Mouse (Mus musculus): Measurements from ENCODE around the gene Klhl25.
"Not testable (repeated sequence)": the region's sequence is repeated elsewhere in the genome, so short reads cannot be mapped to it uniquely, and the experiment has no call there.

DNA sequence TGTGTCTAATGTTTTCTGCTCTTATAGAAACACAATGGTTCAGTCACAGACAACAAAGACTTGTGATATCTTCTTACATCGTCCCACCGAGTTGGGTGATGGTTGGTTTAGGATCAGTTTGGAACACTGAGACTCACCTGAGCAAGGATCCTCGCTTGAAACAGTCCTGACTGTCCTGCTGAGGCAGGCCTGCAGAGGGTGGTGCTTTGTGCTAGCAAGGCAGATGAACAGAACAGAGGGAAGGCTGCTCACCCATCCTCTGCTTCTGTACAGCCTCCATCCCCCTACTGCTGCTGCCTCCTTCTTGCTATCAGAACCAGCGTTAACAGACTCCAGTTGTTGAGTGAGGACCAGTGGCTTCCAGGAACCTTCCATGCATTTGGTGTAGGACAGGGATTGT is 14.2 kb upstream of the Klhl25 start:
- TF ChIP-seq CTCF, EP300 (IDR thresholded peaks at IDR 0.05; ENCODE audit: low read depth): not testable (repeated sequence)
